Mouse (Mus musculus) liver, embryonic 15.5 days (tissue): ENCODE measurements at regions not wholly inside any gene's neighbourhood (a gene's known extent, or its start where the extent isn't known, plus 50 kb on each side); places are given as distances from the start of the nearest gene placed in this dataset.

Source experiments
- ATAC-seq: fragments of 200-750 bp; cut with Nextera tagmentation; 2 replicates; pipeline ENCODE4 v1.8.0; 2017; ENCODE audit warnings: moderate number of reproducible peaks, mild to moderate bottlenecking, moderate library complexity; ENCODE audit not compliant: insufficient read depth
- H3K27ac ChIP-seq: fragments of 300-500 bp; sonication (generic); replicated peaks from 2 replicates; pipeline ENCODE4 v1.5.1; 2015; ENCODE audit warnings: mild to moderate bottlenecking, inconsistent platforms
- H3K27me3 ChIP-seq: fragments of 300-500 bp; sonication (generic); 2 replicates; pipeline ENCODE4 v1.6.1; 2015; ENCODE audit warnings: mild to moderate bottlenecking, inconsistent platforms
- H3K36me3 ChIP-seq: fragments of 300-500 bp; sonication (generic); replicated peaks from 2 replicates; pipeline ENCODE4 v1.6.1; 2015; ENCODE audit warnings: moderate library complexity, mild to moderate bottlenecking, inconsistent platforms
- H3K4me1 ChIP-seq: fragments of 300-500 bp; sonication (generic); replicated peaks from 2 replicates; pipeline ENCODE4 v1.6.1; 2015; ENCODE audit warnings: inconsistent platforms
- H3K4me2 ChIP-seq: fragments of 300-500 bp; sonication (generic); 2 replicates; pipeline ENCODE4 v1.6.1; 2015; ENCODE audit warnings: moderate library complexity, mild to moderate bottlenecking, inconsistent platforms
- H3K4me3 ChIP-seq: fragments of 300-500 bp; sonication (generic); replicated peaks from 2 replicates; pipeline ENCODE4 v1.5.1; 2015; ENCODE audit warnings: mild to moderate bottlenecking, inconsistent platforms
- H3K9ac ChIP-seq: fragments of 300-500 bp; sonication (generic); 2 replicates; pipeline ENCODE4 v1.6.1; 2015; ENCODE audit warnings: moderate library complexity, mild to moderate bottlenecking, inconsistent platforms
- H3K9me3 ChIP-seq: fragments of 300-500 bp; sonication (generic); replicated peaks from 2 replicates; pipeline ENCODE4 v1.6.1; 2016; ENCODE audit warnings: inconsistent platforms
- WGBS: fragments of 180-500 bp; shearing (Covaris S2); methylation state at CpG from one replicate; pipeline ENCODE4 v1.1.7; 2015; ENCODE audit warnings: mixed read lengths; ENCODE audit not compliant: insufficient replicate concordance; 5-methylcytosine and 5-hydroxymethylcytosine counted together

DNA sequence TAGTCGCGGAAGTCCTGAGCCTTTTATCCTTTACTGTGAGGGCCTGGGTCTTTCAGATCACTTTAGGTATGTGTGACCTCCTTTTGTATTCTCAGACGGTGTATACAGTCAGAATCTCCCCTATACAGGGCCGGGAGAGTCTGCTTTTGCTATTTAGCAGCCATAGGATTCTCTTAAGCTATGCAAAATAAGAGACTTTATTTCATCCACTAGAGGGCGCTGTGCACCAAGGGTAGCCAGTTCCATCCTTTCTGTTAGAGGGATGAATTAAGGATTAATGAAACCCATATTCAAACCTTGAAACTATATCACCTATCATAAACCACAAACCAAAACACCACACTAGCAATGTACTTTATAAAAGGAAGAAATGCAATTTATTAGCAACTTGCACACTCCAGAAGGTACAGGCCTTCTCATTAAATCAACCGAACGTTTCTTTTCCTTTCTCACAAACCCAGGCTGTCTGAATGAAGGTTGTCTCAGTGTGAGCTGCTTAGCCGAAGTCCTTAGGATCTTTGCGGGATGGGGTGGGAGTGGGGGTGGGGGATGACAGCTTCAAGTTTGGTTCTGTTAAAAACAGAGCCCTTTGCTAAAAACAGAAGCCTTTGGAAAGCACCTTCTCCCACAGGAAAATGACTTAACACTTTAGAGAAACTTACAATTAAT lies 116.8 kb upstream of the Tmpo start:
- no peak for ATAC-seq
- Histone ChIP-seq H3K27ac (no peak overlapping the region), H3K27me3 (no peaks in the 10 kb centered on the region), H3K4me3 (no peak overlapping the region), H3K36me3 (no peaks in the 10 kb centered on the region), H3K9me3 (no peaks in the 10 kb centered on the region), H3K4me2 (no peak overlapping the region), H3K4me1 (no peaks in the 10 kb centered on the region), H3K9ac (no peak overlapping the region)
- WGBS, result 34% methylated on average over 9 of the region's 9 CpGs

DNA sequence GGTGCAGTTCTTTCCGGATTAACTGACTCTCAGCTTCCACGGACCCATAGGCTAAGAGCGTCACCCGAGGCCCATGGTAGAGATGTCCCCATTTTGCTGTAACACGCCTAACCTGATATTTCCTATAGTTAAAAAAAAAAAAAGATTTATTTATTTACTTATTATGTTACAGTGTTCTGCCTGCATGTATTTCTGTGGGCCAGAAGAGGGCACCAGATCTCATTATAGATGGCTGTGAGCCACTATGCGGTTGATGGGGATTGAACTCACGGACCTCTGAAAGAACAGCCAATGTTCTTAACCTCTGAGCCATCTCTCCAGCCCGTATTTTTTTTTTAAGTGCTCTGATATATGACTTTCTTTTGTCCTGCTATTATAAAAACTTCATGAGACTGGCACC lies 114.2 kb upstream of the Tmpo start:
- no peak for ATAC-seq
- Histone ChIP-seq H3K36me3 (no peaks in the 10 kb centered on the region), H3K9me3 (no peaks in the 10 kb centered on the region), H3K9ac (no peak overlapping the region), H3K27me3 (no peaks in the 10 kb centered on the region), H3K27ac (no peak overlapping the region), H3K4me2 (no peak overlapping the region), H3K4me3 (no peak overlapping the region), H3K4me1 (no peaks in the 10 kb centered on the region)
- WGBS, result 66% methylated on average over 8 of the region's 8 CpGs

DNA sequence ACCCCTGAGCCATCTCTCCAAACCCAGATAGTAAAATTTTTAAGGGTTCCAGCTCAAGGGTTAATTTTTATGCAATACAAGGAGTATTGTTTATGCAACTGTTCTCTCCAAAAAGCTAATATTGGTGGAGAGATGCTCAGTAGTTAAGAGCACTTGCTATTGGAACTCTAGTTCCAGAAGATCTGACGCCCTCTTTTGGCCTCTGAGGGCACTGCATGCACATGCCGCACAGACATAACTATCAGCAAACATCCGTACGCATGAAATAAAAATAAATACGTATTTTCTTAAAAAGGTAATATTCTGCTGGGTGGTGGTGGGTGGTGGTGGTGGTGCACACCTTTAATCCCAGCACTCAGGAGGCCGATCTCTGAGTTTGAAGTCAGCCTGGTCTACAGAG lies 112.1 kb upstream of the Tmpo start:
- no peak for ATAC-seq
- no peaks in the 10 kb centered on the region for H3K4me1 ChIP-seq
- no peak overlapping the region for H3K27ac ChIP-seq
- no peak overlapping the region for H3K9ac ChIP-seq
- no peak overlapping the region for H3K4me2 ChIP-seq
- no peaks in the 10 kb centered on the region for H3K36me3 ChIP-seq
- WGBS, result 69% methylated on average over 6 of the region's 6 CpGs
- no peak overlapping the region for H3K4me3 ChIP-seq
- no peaks in the 10 kb centered on the region for H3K9me3 ChIP-seq
- H3K27me3 ChIP-seq, result no peaks in the 10 kb centered on the region

DNA sequence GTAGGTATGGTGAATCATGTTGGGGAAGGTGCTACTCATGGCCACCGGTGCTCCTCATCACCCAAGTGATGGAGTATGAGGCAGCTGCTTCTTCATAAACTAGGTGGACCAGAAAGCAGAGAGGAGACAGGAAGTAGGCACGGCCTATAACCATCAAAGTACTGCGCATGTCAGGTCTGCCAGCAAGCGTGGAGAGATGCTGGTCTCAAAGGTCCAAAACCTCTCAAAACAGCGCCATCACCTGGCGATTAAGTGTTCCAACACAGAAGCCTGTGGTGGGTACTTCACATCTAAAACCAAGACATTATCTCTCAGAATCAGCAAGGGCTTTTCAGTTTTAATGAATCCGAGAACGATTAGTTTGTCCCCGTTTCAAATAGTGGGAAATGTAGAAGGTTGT lies 103.1 kb upstream of the Tmpo start:
- 64% methylated on average over 9 of the region's 9 CpGs for WGBS
- no peak overlapping the region for H3K4me3 ChIP-seq
- H3K4me1 ChIP-seq, result no peaks in the 10 kb centered on the region
- H3K27ac ChIP-seq, result no peak overlapping the region
- H3K36me3 ChIP-seq, result no peaks in the 10 kb centered on the region
- no peak overlapping the region for H3K4me2 ChIP-seq
- no peak for ATAC-seq
- no peaks in the 10 kb centered on the region for H3K27me3 ChIP-seq
- no peaks in the 10 kb centered on the region for H3K9me3 ChIP-seq
- no peak overlapping the region for H3K9ac ChIP-seq

DNA sequence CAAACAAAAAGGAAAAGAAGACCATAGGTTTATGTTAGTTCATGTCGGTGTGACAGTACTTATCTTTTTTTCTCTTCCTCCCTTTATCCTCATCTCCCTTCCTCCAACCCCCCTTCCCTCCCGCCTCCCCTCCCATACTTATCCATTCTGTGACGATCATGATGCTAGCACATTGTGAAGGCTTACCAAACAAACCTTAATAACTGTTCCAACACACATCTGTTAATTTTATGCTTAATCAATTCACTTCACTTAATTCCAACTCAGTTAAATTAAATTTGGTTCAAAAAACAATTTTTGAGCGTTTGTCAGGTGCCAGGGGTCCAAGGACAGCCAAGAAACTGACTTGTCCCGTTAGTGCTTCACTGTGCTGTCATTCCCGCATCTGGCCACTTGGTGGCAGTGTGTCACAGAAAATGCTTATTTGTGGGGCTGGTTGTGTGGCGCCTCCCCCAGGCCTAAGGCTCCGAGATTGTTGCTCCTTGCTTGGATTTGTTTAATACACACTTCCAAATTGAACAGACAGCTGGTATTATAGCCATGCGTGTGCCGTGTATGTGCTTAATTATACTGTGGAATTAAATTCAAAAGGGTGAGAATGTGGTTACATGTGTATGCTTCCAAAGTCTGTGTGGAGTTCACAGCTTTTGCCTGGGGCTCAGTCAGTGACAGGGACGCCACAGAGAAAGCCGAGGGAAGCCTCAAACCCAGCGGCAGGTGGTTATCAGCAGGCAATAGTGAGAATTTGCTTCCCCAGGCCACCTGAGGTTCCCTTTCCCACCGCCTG lies 90.0 kb upstream of the Tmpo start:
- Histone ChIP-seq H3K9ac (no peak overlapping the region), H3K4me1 (peaks cover 14% of the 10 kb centered on the region), H3K27ac (0 out of 2 replicates have a peak overlapping the region, but pooled peaks have one; percentile 29), H3K4me2 (peak overlapping the region; percentile 62), H3K4me3 (peak overlapping the region; percentile 39), H3K36me3 (no peaks in the 10 kb centered on the region), H3K9me3 (no peaks in the 10 kb centered on the region), H3K27me3 (no peaks in the 10 kb centered on the region)
- 10% methylated on average over 14 of the region's 14 CpGs for WGBS
- ATAC-seq, result no peak

DNA sequence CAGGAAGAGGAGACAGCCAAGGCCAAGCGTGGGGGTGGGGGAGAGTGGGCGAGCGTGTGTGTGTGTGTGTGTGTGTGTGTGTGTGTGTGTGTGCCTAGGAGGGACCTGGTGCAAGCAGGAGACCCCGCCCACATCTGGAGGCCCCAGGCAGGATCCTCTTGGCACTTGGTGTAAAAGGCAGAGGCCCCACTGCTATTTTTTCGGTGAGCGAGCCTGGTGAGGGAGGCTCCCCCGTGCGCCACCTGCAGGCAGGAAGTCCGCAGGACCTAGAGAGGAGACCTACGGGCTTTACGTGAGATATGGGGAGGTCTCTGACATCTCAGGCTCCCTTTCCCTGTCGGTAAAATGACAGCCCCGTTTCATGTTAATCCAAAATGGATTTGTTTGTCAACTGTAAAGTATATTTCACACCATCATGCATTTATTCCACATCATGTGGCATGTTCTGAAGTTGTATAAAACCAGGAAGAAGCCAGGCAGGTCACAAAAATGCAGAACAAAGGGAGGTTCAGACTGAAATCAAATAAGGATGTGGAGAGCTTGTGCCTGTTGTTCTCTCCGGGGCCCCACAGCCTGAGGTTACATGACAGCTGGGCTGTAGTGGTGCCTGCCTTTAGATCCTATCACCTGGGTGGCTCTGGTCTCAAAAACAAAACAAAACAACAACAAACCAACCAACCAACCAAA lies 89.3 kb upstream of the Tmpo start:
- no peaks in the 10 kb centered on the region for H3K27me3 ChIP-seq
- peak overlapping the region; percentile 39 for H3K4me3 ChIP-seq
- 12% methylated on average over 14 of the region's 14 CpGs for WGBS
- 0 out of 2 replicates have a peak overlapping the region, but pooled peaks have one; percentile 29 for H3K27ac ChIP-seq
- no peaks in the 10 kb centered on the region for H3K9me3 ChIP-seq
- peak; percentile 77 for ATAC-seq
- H3K4me1 ChIP-seq, result peaks cover 14% of the 10 kb centered on the region
- no peak overlapping the region; the same call in 1 of the 2 replicates for H3K9ac ChIP-seq
- peak overlapping the region; percentile 62 for H3K4me2 ChIP-seq
- H3K36me3 ChIP-seq, result no peaks in the 10 kb centered on the region

DNA sequence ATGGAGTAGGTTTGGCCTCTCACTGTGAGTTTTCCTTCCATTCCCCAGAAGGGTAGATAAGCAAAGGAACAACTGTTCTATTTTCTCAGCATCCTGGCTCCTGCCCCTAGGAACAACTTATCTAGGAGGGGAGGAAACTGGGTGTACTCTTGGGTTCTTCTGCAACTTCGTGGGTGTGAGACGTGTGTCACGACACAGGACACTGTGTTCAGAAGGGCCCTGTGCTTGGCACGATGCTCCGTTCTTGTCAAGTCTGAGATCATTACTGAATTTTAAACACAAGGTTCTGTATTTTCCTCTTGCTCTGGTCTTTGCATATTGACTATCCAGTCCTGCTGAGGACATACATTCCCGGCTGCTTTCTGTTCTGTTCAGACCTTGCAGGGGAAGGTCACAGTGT lies 86.8 kb upstream of the Tmpo start:
- H3K27ac ChIP-seq, result no peak overlapping the region
- 81% methylated on average over 6 of the region's 6 CpGs for WGBS
- no peak for ATAC-seq
- H3K4me1 ChIP-seq, result peaks cover 14% of the 10 kb centered on the region
- no peak overlapping the region for H3K4me2 ChIP-seq
- H3K9me3 ChIP-seq, result no peaks in the 10 kb centered on the region
- no peaks in the 10 kb centered on the region for H3K27me3 ChIP-seq
- no peaks in the 10 kb centered on the region for H3K36me3 ChIP-seq
- H3K4me3 ChIP-seq, result no peak overlapping the region
- H3K9ac ChIP-seq, result no peak overlapping the region

DNA sequence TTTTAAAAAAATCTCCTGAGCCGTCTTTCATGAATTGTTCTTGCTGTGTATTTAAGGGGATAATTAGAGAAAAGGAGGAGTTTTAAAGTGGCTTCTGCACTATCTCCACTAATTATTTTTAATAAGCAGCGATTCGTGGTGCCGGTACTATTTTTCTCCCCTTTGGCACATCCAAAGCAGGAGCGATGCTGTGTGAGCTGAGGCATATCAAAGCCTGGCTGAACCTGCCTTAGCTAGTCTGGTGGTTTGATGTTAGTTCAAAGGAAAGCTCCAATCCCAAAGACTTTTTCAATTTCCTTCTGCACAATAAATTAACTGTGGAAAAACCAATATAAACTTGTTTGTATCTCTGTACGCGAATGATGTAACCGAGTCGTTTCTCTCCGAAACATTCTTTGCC lies 79.3 kb upstream of the Tmpo start:
- Histone ChIP-seq H3K9me3 (no peaks in the 10 kb centered on the region), H3K4me2 (no peak overlapping the region), H3K4me1 (no peaks in the 10 kb centered on the region), H3K27ac (no peak overlapping the region), H3K27me3 (no peaks in the 10 kb centered on the region), H3K9ac (no peak overlapping the region), H3K36me3 (no peaks in the 10 kb centered on the region), H3K4me3 (no peak overlapping the region)
- WGBS, result 85% methylated on average over 10 of the region's 10 CpGs
- no peak for ATAC-seq

DNA sequence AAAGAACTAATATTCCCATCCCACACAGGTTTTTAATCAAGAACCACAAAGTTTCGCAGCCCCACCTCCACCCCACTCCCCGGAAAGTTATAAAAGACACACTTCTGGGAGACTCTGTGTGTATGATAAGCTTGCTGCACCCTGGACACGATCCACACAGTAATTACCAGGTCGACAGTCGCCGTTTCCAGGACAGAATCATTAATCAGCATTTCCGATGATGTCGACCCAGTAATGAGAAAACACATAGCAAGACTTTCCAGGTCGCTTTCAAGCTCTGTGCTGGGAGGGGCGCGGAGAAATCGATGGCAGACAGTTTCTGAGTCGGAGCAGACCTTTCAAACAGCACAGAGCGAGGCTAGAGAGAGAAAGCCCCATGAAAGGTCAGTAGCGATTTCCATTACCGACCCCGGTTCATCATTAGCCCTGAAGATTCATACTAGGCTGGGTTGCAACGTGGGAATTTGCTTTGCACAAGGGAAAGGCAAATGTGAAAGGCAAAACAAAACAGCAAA lies 68.6 kb upstream of the Tmpo start:
- H3K36me3 ChIP-seq, result no peaks in the 10 kb centered on the region
- no peak overlapping the region for H3K27ac ChIP-seq
- H3K4me1 ChIP-seq, result no peaks in the 10 kb centered on the region
- no peaks in the 10 kb centered on the region for H3K27me3 ChIP-seq
- no peak for ATAC-seq
- H3K9ac ChIP-seq, result no peak overlapping the region
- H3K4me2 ChIP-seq, result no peak overlapping the region
- H3K9me3 ChIP-seq, result no peaks in the 10 kb centered on the region
- no peak overlapping the region for H3K4me3 ChIP-seq
- WGBS, result 65% methylated on average over 18 of the region's 18 CpGs

DNA sequence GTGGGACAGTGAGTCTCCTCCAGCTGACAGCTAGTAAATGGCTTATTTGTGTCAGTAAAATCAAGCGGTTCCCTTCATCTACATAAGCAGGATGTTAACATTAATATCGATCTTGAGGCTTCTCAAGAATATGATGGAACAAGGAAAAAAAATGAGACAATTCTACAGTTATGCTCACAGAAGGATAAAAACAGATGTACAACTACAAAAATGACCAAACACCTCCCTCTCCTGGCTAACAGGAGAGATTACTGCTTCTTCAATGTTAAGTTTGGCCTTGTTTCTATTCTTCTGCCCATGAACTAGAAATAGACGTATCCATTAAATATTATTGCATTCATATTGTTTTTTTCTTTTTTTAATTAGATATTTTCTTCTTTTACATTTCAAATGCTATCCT lies 63.2 kb upstream of the Tmpo start:
- 64% methylated on average over 3 of the region's 3 CpGs for WGBS
- ATAC-seq, result no peak
- Histone ChIP-seq H3K27ac (no peak overlapping the region), H3K4me1 (no peaks in the 10 kb centered on the region), H3K27me3 (no peaks in the 10 kb centered on the region), H3K36me3 (no peaks in the 10 kb centered on the region), H3K9me3 (no peaks in the 10 kb centered on the region), H3K4me3 (no peak overlapping the region), H3K4me2 (no peak overlapping the region), H3K9ac (no peak overlapping the region)

DNA sequence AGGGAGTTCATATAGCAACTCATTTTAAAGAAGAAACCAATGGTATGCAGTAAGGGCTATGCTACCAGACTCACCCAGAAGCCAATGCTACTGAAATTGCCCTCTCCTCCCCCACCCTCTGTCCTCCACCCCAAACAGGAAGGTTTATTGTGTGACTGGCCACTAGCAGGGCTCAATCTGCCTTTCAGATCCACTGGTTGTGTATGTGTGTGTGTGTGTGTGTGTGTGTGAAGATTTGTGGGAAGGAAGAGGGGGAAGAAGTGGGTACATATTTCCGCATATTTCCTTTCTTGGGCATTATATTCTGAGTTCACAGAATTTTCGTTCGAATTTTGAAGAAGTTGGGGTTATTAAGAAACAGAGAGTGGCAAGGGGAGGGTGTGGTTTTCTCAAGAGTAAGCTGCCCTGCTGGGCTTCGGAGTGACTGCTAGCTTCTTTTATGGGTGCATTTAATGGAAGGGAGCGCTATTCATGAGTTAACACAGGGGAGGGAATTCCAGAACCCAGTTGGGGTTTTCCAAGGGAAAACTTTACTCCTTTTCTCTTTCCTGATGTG lies 61.5 kb upstream of the Tmpo start:
- Histone ChIP-seq H3K27me3 (no peaks in the 10 kb centered on the region), H3K9me3 (no peaks in the 10 kb centered on the region), H3K4me1 (no peaks in the 10 kb centered on the region), H3K4me2 (no peak overlapping the region), H3K27ac (peak overlapping the region; percentile 29; the same call in 1 of the 2 replicates), H3K36me3 (no peaks in the 10 kb centered on the region), H3K9ac (no peak overlapping the region), H3K4me3 (no peak overlapping the region)
- WGBS, result 30% methylated on average over 5 of the region's 5 CpGs
- ATAC-seq, result peak; percentile 65
